Mouse (Mus musculus): ENCODE data around the gene Dnajb11. TPM values are rescaled to one million over a fixed set of nuclear protein-coding genes. Genes with fewer than 3 reads are reported as not detected.

Gene Dnajb11
- total RNA-seq, 1 experiment, result 155 TPM

DNA sequence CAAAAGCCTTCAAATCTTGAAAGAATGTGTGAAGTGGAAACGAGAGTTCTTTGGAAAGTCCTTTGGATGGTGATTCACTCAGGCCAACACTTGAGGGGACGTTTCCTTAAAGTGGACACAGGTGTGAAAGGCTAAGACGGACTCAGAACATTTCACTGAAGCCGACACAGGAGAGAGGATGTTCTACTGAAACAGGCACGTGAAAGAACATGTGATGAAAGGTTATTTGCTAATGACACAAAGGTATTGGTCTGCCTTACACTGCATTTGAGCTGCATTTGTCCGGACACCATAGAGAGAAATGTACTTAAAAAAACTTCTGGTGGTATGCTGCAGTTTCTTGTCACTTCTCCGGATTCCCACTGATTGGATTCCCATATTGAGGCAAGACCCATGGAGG is 21.1 kb downstream of the Dnajb11 start:
- in situ Hi-C loops (cut with MboI; ENCODE audit: low sequenced_read_pairs in 2 of 2, unreplicated experiment in 2 of 2), result loop anchor here in 1 of 2 experiments (5.0 kb wide), 1 partner anchor 174 kb away; no protein-coding TSS in a partner anchor
- DNase-seq (ENCODE audit: low read depth, low spot score), result no peak

DNA sequence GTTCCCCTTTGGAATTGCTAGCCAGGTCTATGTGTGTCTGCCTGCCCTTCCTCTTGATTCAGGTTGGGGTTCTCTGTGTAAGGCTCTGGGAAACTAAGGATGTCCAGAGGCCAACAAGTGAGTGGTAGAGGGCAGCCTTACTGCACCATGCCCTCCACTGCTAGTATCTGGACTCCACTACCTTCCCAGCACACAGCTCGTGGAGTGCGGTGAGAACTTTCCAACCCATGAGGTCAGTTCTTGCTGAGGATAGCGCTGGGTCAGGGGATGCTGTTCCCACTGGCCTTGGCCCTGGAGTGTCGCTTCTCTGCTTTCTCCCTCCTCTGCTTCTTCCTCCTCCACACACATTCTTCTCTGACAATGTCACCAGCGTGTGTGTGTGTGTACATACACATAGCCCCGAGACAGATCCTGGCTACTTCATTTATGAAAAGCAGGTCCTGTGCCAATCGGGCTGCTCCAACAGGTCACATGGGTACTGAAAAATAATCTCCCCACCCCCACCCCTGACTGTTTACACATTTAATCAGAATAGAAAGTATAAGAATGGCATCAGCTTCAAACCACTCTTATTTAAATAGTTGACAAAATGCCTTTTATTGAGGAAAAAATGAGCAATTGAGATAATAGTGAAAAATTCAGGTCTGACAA is 22.4 kb downstream of the Dnajb11 start:
- DNase-seq (ENCODE audit: low read depth, low spot score), result no peak
- no peak overlapping the region for H3K27ac ChIP-seq (ENCODE audit: insufficient read depth, low read depth, low read length, poor library complexity, severe bottlenecking)
- no peaks in the 10 kb centered on the region for H3K9me3 ChIP-seq (ENCODE audit: control insufficient read depth, insufficient read depth, low read depth, low read length)
- no peaks in the 10 kb centered on the region for H3K36me3 ChIP-seq (ENCODE audit: control insufficient read depth, insufficient read depth, low read length, poor library complexity, severe bottlenecking)
- in situ Hi-C loops (cut with MboI; ENCODE audit: low sequenced_read_pairs in 2 of 2, unreplicated experiment in 2 of 2), result loop anchor here in 1 of 2 experiments (5.0 kb wide), 1 partner anchor 172 kb away; no protein-coding TSS in a partner anchor
- TF ChIP-seq ZNF384 (IDR thresholded peaks at IDR 0.05; ENCODE audit: low read depth, low read length), result no peak
- TF ChIP-seq HCFC1 (IDR thresholded peaks at IDR 0.05; ENCODE audit: borderline replicate concordance, insufficient read depth, low read length), result no peak
- no peak for TF ChIP-seq MAFK (IDR thresholded peaks at IDR 0.05; ENCODE audit: insufficient read depth, low read depth, low read length)
- TF ChIP-seq ZC3H11A (IDR thresholded peaks at IDR 0.05; ENCODE audit: borderline replicate concordance, low read depth, low read length), result no peak
- H3K9ac ChIP-seq (ENCODE audit: insufficient read depth, low read depth, low read length, poor library complexity, severe bottlenecking), result no peak overlapping the region
- H3K4me1 ChIP-seq (ENCODE audit: control insufficient read depth in 2 of 2, insufficient read depth in 2 of 2, low read length in 2 of 2, poor library complexity in 1 of 2), result peaks cover 0 to under 1% of the 10 kb centered on the region in 2 experiments; a peak in 1 of 4 replicates
- no peak overlapping the region for H3K4me3 ChIP-seq (ENCODE audit: insufficient read depth in 1 of 2, low read depth in 1 of 2, low read length in 2 of 2, poor library complexity in 1 of 2, severe bottlenecking in 1 of 2)

More for the DNA sequence above, 21.1 kb downstream of the Dnajb11 start:
- Histone ChIP-seq H3K9ac (ENCODE audit: insufficient read depth, low read depth, low read length, poor library complexity, severe bottlenecking) (no peak overlapping the region), H3K9me3 (ENCODE audit: control insufficient read depth, insufficient read depth, low read depth, low read length) (no peaks in the 10 kb centered on the region), H3K27ac (ENCODE audit: insufficient read depth, low read depth, low read length, poor library complexity, severe bottlenecking) (no peak overlapping the region), H3K4me1 (ENCODE audit: control insufficient read depth in 2 of 2, insufficient read depth in 2 of 2, low read length in 2 of 2, poor library complexity in 1 of 2) (no peaks in the 10 kb centered on the region; a peak in 1 of 4 replicates), H3K36me3 (ENCODE audit: control insufficient read depth, insufficient read depth, low read length, poor library complexity, severe bottlenecking) (no peaks in the 10 kb centered on the region), H3K4me3 (ENCODE audit: insufficient read depth in 1 of 2, low read depth in 1 of 2, low read length in 2 of 2, poor library complexity in 1 of 2, severe bottlenecking in 1 of 2) (no peak overlapping the region)
- TF ChIP-seq MAFK (IDR thresholded peaks at IDR 0.05; ENCODE audit: insufficient read depth, low read depth, low read length) (no peak), HCFC1 (IDR thresholded peaks at IDR 0.05; ENCODE audit: borderline replicate concordance, insufficient read depth, low read length) (no peak), CHD2 (IDR thresholded peaks at IDR 0.05; ENCODE audit: low read depth, low read length) (no peak), ZC3H11A (IDR thresholded peaks at IDR 0.05; ENCODE audit: borderline replicate concordance, low read depth, low read length) (no peak), ZNF384 (IDR thresholded peaks at IDR 0.05; ENCODE audit: low read depth, low read length) (no peak)

DNA sequence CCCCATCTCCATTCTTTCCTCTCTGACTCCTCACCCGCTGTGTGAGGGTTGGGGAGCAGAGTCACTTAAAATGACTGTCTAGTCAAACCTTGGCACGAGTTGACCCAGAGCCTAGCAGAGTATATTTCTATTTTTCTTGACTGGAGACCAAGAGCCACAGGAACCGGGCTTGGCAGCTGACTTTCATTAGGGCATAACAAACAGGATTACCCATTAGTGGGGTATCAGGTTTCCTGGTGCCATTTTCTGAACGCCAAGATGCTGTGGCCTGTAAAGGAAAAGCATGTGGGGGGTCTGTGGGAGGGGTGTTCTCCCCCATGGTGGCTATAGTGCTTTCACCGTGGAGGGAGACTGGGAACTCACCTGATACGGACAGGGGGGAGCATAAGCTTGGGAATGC is 23.3 kb downstream of the Dnajb11 start:
- Histone ChIP-seq H3K27ac (ENCODE audit: insufficient read depth, low read depth, low read length, poor library complexity, severe bottlenecking) (no peak overlapping the region), H3K4me1 (ENCODE audit: control insufficient read depth in 2 of 2, insufficient read depth in 2 of 2, low read length in 2 of 2, poor library complexity in 1 of 2) (peaks cover 1 to 3% of the 10 kb centered on the region in 2 experiments; a peak in 1 of 4 replicates), H3K9me3 (ENCODE audit: control insufficient read depth, insufficient read depth, low read depth, low read length) (no peaks in the 10 kb centered on the region), H3K36me3 (ENCODE audit: control insufficient read depth, insufficient read depth, low read length, poor library complexity, severe bottlenecking) (no peaks in the 10 kb centered on the region), H3K9ac (ENCODE audit: insufficient read depth, low read depth, low read length, poor library complexity, severe bottlenecking) (no peak overlapping the region), H3K4me3 (ENCODE audit: insufficient read depth in 1 of 2, low read depth in 1 of 2, low read length in 2 of 2, poor library complexity in 1 of 2, severe bottlenecking in 1 of 2) (no peak overlapping the region)
- DNase-seq (ENCODE audit: low read depth, low spot score), result no peak
- in situ Hi-C loops (cut with MboI; ENCODE audit: low sequenced_read_pairs in 2 of 2, unreplicated experiment in 2 of 2), result no loop called here
- no peak for TF ChIP-seq ZNF384 (IDR thresholded peaks at IDR 0.05; ENCODE audit: low read depth, low read length)
- no peak for TF ChIP-seq MAFK (IDR thresholded peaks at IDR 0.05; ENCODE audit: insufficient read depth, low read depth, low read length)
- no peak for TF ChIP-seq CHD2 (IDR thresholded peaks at IDR 0.05; ENCODE audit: low read depth, low read length)
- TF ChIP-seq ZC3H11A (IDR thresholded peaks at IDR 0.05; ENCODE audit: borderline replicate concordance, low read depth, low read length), result no peak
- TF ChIP-seq HCFC1 (IDR thresholded peaks at IDR 0.05; ENCODE audit: borderline replicate concordance, insufficient read depth, low read length), result no peak

DNA sequence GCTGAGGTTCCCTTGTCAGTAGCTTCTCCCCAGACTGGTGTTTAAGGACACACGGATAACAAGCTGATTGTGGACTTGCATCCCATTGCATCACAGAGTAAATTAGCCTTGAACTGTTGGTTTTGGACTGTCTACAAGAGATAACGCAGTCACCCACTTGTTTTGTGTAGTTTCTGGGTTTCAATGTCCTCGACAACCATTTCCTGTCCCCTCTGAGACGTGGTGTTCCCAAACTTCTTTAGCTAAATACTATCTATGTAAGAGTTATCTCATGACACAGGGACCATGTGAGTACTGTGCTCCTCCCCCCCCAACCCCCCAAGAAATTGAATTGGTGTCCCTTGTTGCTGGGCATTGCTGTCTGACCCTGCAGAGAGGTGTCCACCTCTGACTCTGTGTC is 23.8 kb downstream of the Dnajb11 start:
- Histone ChIP-seq H3K27ac (ENCODE audit: insufficient read depth, low read depth, low read length, poor library complexity, severe bottlenecking) (no peak overlapping the region), H3K9ac (ENCODE audit: insufficient read depth, low read depth, low read length, poor library complexity, severe bottlenecking) (no peak overlapping the region), H3K4me3 (ENCODE audit: insufficient read depth in 1 of 2, low read depth in 1 of 2, low read length in 2 of 2, poor library complexity in 1 of 2, severe bottlenecking in 1 of 2) (no peak overlapping the region), H3K36me3 (ENCODE audit: control insufficient read depth, insufficient read depth, low read length, poor library complexity, severe bottlenecking) (no peaks in the 10 kb centered on the region), H3K4me1 (ENCODE audit: control insufficient read depth in 2 of 2, insufficient read depth in 2 of 2, low read length in 2 of 2, poor library complexity in 1 of 2) (peaks cover 1 to 3% of the 10 kb centered on the region in 2 experiments; a peak in 1 of 4 replicates), H3K9me3 (ENCODE audit: control insufficient read depth, insufficient read depth, low read depth, low read length) (no peaks in the 10 kb centered on the region)
- no peak for DNase-seq (ENCODE audit: low read depth, low spot score)
- in situ Hi-C loops (cut with MboI; ENCODE audit: low sequenced_read_pairs in 2 of 2, unreplicated experiment in 2 of 2), result no loop called here
- TF ChIP-seq ZNF384 (IDR thresholded peaks at IDR 0.05; ENCODE audit: low read depth, low read length) (no peak), CHD2 (IDR thresholded peaks at IDR 0.05; ENCODE audit: low read depth, low read length) (no peak)
